Mouse (Mus musculus) left cerebral cortex, adult 2 months (tissue): ENCODE results near the gene Tas2r126. TPM values are rescaled to one million over a fixed set of nuclear protein-coding genes. Genes with fewer than 3 reads are reported as not detected.
A peak's percentile ranks its signal among the peaks of the same experiment; 100 is the strongest.

Experiments
- DNase-seq, 2 experiments: peaks; one replicate each; pipeline ENCODE4 v3.0.0; 2021 to 2022; ENCODE audit warnings: low spot score in 2 of 2, mixed read lengths in 1 of 2; ENCODE audit errors: extremely low spot score in 1 of 2
- H3K27ac ChIP-seq: fragments of 200-600 bp; 2 replicates; pipeline ENCODE4 v1.8.1; 2022
- H3K4me3 ChIP-seq: fragments of 200-600 bp; 2 replicates; pipeline ENCODE4 v1.8.1; 2022
- CTCF ChIP-seq: fragments of 200-600 bp; IDR thresholded peaks from 2 replicates; pipeline ENCODE4 v1.8.1; 2022; ENCODE audit warnings: antibody characterized with exemption, mild to moderate bottlenecking, moderate library complexity
- intact Hi-C: fragments of 180-260 bp; cut with DNase I; formaldehyde crosslinking; loops from one replicate; pipeline ENCODE4 v1.15.1; 2025
- long read RNA-seq, 2 experiments: library from polyadenylated mRNA; stranded (forward); transcript quantifications; one replicate each; pipeline ENCODE4 v2.0.0; 2021; ENCODE audit warnings: borderline mapping rate in 2 of 2
- total RNA-seq, 2 experiments: library from RNA; stranded (reverse); gene quantifications; 2 replicates each; pipeline ENCODE4 v1.2.3; 2021

Gene Tas2r126
- total RNA-seq: not detected
- long read RNA-seq, experiment 1: 0 reads
- long read RNA-seq, experiment 2: 0 reads

DNA sequence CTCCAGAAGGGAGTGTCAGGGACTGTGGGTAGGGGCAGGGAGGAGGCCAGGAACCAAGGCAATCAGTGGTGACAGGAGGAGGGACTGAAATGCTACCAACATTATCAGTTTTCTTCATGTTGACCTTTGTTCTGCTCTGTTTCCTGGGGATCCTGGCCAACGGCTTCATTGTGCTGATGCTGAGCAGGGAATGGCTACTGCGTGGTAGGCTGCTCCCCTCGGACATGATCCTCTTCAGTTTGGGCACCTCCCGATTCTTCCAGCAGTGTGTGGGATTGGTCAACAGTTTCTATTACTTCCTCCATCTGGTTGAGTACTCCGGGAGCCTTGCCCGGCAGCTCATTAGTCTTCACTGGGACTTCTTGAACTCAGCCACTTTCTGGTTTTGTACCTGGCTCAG lies at the start of gene Tas2r126:
Gene Tas2r126 (plus strand): TSS at position 90 of the 400 bp plus-strand sequence.
- DNase-seq: no peak
- TF ChIP-seq CTCF: no peak
- intact Hi-C loops: no loop called here
- Histone ChIP-seq H3K4me3 (no peak within 1 kb of the TSS), H3K27ac (no peak within 1 kb of the TSS)

DNA sequence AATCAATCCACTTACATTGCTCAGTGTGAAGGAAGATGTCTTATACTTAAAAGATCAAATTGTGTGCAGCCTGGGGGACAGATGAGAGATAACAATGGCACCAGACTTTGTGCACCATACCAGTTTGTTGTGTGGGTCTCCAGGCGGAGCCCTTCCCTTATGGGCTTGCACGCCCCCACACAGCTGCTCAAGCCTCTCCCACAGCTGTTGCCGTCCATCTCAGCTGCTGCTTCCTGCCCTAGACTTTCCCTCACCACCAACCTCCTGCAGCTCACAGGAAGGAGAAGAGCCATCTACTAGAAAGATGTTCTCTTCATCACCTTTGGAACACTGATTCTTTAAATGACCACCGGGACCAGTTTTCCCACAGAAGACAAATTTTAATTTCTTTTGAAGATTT lies 48.7 kb upstream of the Tas2r126 start:
- Histone ChIP-seq H3K4me3 (no peak overlapping the region), H3K27ac (no peak overlapping the region)
- no peak for TF ChIP-seq CTCF
- intact Hi-C loops: no loop called here
- DNase-seq: peak in 1 of 2 experiments; percentile 45

DNA sequence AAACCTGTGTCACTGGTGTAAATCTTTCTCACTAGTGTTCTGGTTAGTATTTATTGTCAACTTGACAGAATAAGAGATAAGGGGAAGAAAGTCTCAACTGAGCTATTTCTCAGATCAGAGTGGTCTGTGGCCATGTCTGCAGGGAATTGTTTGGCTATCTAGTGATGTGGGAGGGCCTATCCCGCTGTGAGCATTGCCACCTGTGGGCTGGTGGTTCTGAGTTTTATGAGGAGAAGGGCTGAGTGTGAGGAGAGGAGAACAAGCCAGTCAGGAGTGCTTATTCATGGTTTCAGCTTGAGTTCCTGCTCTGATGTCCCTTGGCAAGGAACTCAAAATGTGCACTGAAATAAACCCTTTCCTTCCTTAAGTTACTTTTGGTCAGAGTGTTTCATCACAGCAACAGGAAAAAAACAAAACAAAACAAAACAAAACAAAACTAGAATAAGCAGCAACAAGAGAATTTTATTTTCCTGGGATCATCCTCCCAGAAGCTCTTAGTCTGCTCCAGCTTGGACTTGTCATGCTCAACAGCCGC lies 42.5 kb upstream of the Tas2r126 start:
- H3K27ac ChIP-seq: no peak overlapping the region
- no peak for DNase-seq
- H3K4me3 ChIP-seq: no peak overlapping the region
- intact Hi-C loops: no loop called here
- no peak for TF ChIP-seq CTCF

DNA sequence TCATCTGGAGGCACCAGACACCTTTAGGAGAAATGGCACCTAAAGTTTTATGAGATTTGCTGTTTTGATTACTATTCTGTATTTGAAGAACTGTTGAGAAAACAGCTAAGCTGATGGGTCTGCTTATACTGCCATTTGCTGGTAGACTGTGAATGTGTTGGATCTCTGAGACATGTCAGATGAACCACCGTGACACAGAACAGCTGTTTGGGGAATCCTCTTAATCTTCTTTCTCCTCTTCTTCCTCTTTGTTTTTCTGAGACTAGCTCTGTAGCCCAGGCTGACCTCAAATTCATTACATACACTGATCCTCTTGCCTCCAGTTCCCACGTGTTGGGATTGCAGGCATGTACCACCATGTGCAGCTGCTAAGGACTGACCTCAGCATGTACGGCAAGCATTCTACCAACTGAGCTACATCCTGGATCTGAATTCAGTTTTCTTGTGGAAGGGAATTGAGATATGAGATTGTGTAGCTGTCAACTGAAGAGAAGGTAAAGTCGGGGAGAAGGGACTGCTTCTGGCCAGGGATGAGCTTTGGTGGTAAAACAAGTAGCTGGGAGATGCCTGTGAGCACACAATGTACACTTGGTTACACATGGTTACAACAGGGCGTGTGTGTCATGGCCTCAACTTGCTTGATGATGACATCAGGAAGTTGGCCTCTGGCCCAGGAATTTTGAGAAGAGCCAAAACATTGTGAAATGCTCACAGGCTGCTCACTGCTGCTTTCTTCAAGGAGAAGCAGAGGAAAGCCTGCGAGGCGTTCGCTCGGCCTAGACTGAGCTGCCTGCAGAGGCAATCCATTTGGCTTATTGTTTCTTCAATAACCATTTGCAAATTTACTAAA lies 38.1 kb upstream of the Tas2r126 start:
- Histone ChIP-seq H3K4me3 (no peak overlapping the region), H3K27ac (no peak overlapping the region)
- no peak for DNase-seq
- intact Hi-C loops: no loop called here
- no peak for TF ChIP-seq CTCF

DNA sequence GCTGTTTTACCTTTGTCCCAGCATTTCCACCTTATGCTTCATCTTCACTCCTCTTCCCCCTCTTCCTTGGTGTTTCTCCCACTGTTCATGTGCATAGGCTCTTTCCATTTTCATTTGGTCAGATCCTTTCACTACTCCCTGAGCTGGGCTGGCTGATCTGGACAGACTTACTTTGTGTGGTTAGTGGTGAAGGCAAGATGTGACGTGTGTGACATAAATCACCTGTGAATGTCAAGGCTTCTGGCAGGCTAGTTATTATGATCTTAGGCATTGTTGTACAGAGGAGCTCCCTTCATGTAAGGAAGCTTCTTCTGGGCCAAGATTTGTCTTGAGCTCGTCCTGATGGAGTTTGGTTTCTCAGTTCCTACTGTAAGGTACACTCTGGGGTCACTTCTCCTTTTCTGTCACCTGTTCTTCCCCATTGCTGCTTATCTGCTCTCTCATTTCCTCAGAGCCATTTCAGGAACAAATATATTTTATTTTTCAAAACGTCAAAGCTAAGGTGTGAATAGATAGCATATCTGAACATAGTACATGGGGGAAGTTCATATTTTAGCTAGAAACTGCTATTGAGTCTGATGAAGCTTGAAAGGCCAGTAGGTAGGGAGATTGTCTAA lies 37.2 kb upstream of the Tas2r126 start:
- intact Hi-C loops: no loop called here
- DNase-seq: no peak
- Histone ChIP-seq H3K27ac (no peak overlapping the region), H3K4me3 (no peak overlapping the region)
- TF ChIP-seq CTCF: no peak

DNA sequence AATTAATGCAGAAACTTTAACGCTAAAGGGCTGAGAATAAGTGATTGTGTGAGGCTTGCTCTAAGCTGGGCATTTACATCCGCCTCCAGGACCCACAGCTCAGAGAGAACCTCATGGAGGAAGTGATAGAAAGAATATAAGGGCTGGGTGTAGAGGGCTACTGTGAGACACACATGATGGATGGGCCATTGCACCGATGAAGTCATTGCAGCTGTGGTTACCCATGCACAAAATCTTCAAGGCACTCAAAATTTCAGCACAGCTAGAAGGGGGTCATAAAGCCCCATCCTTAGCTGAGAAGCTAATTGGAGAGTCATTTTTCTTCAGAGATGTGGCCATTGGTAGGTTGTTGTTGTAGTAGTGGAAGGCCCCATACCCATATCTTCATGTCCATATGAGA lies 36.0 kb upstream of the Tas2r126 start:
- H3K4me3 ChIP-seq: no peak overlapping the region
- no peak overlapping the region for H3K27ac ChIP-seq
- intact Hi-C loops: no loop called here
- no peak for TF ChIP-seq CTCF
- no peak for DNase-seq

DNA sequence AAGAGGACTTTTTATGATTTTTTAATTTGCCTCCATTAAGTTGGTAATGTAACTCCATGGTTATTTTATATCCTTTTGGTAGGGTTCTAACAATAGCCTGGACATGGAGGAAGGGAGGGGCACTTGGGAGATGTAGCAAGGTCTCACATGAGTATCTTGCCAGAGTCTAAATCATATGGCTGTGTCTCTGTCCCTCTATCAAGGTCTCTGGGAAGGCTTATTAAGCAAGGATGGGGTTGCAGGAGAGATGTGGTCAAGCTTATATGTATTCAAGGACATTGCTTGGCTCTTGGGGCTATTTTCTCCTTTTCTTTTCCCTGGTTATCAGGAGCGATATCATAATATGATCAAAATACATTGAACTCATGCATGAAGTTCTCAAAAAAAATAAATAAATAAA lies 35.3 kb upstream of the Tas2r126 start:
- H3K27ac ChIP-seq: no peak overlapping the region
- TF ChIP-seq CTCF: no peak
- DNase-seq: no peak
- intact Hi-C loops: no loop called here
- H3K4me3 ChIP-seq: no peak overlapping the region

DNA sequence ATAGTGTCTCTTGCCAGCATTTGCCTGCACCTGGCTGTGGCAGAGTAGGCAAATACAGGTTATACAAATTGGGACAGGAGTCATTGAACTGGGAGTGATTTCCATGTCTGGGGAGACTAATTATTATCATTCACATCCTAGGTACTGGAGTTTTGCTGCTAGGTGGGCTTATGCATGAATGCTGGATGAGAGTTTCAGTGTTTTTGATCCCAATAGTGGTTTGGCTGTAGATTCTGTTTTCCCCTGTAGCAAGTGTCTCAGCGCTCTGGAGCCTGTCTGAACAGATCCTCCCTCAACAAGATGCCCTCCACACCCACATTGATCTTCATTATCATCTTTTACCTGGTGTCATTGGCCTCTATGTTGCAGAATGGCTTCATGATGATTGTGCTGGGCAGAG lies 34.4 kb upstream of the Tas2r126 start, which contains the start of gene Tas2r143:
Gene Tas2r143 (plus strand): TSS at position 301 of the 400 bp plus-strand sequence.
- Histone ChIP-seq H3K27ac (no peak within 1 kb of the TSS), H3K4me3 (no peak within 1 kb of the TSS)
- intact Hi-C loops: no loop called here
- DNase-seq: no peak
- TF ChIP-seq CTCF: no peak

DNA sequence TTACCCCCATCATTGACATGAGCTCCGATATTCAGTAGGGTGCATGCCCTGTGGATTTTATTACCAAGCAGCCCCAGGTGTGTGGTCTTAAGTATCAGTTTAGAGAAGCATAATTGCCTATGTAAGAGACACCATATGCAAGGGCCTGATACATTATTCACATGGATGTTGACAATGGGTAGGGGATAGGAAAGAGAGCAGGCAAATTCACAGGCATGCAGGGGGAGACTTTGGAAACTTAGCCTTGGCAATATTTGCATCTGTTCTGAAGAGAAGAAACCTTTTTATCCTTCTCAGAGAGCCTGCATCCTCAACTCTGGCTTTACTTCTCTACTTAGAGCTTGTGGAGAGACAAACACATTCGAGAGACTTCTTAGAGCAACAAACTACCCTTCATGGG lies 29.2 kb upstream of the Tas2r126 start, which contains the start of gene Tas2r135:
Gene Tas2r135 (plus strand): TSS at position 301 of the 400 bp plus-strand sequence.
- intact Hi-C loops: no loop called here
- TF ChIP-seq CTCF: no peak
- H3K4me3 ChIP-seq: no peak within 1 kb of the TSS
- no peak within 1 kb of the TSS for H3K27ac ChIP-seq
- no peak for DNase-seq

DNA sequence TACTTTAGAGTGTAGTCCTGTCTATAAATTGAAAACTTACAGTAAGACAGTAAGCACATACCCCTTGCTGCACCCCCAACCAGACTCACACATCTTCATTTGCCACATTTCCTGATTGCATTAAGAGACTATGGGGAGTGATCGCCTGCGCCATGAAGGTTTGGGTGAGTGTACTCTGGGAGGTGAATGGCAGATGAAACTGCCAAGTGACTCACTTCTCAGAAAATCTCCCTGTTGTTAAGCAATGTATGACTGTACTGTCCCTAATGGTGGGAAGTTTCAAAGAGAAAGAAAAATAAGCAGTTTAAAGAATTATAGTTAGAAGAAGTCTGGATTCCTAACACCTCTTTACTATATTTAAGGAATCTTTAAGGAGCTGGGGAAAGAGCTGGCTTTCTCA lies 14.9 kb upstream of the Tas2r126 start:
- H3K27ac ChIP-seq: no peak overlapping the region
- no peak overlapping the region for H3K4me3 ChIP-seq
- intact Hi-C loops: no loop called here
- no peak for DNase-seq
- no peak for TF ChIP-seq CTCF

DNA sequence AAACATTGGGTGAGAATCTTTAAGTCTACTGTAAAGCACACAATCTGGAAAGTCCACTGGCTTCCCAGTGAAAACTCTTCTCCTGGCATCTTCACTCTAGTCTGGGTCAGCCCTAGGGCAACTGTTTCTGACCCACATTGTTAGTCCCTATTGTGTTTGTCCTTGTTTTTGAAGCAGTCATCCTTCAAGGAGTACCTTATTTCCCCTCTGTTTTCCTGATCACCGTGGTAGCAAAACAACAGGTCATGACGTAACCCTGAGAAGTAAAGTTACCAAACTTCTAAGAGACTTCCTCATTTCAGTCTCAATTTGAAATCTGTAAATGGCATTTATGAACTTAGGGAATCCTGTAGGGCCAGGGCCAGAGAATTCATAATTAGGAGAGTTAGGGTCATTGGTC lies 12.9 kb upstream of the Tas2r126 start:
- DNase-seq: no peak
- TF ChIP-seq CTCF: no peak
- no peak overlapping the region for H3K27ac ChIP-seq
- H3K4me3 ChIP-seq: no peak overlapping the region
- intact Hi-C loops: no loop called here

DNA sequence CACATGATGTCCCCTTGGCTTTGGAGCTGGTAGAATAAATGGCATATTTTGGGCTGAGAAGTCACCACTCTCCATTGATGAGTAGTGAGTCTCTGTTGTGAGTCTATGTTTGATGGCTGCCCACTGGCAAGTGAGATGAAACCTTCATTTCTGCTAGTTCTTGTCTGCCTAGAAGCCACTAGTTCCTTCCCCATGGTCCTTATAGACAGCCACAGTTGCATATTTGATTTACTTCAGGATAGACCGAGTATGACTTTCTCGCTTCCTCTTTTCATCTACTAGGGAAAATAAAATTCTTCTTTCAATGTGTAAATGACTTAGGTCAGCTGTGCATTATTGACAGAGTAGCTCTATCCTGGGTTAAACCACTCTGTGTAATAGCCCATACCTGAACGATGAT lies 9.9 kb upstream of the Tas2r126 start:
- intact Hi-C loops: no loop called here
- Histone ChIP-seq H3K27ac (no peak overlapping the region), H3K4me3 (no peak overlapping the region)
- DNase-seq: no peak
- no peak for TF ChIP-seq CTCF
